Mouse (Mus musculus) kidney, postnatal 0 days (tissue): Measurements from ENCODE around the gene Ppp1r3f. TPM values are rescaled to one million over a fixed set of nuclear protein-coding genes. Genes with fewer than 3 reads are reported as not detected.

ENCODE experiments used
- ATAC-seq: fragments of 200-750 bp; cut with Nextera tagmentation; replicated peaks from 2 replicates; pipeline ENCODE4 v1.8.0; 2017; ENCODE audit warnings: low read depth, moderate number of reproducible peaks, moderate TSS enrichment, moderate library complexity; ENCODE audit not compliant: low FRiP score
- DNase-seq: peaks from one replicate; pipeline ENCODE4 v3.0.0-alpha.2; 2016; ENCODE audit warnings: low spot score
- H3K27ac ChIP-seq: fragments of 300-500 bp; sonication (generic); 2 replicates; pipeline ENCODE4 v1.5.1; 2014; ENCODE audit warnings: mild to moderate bottlenecking
- H3K27me3 ChIP-seq: fragments of 300-500 bp; sonication (generic); 2 replicates; pipeline ENCODE4 v1.6.1; 2014; ENCODE audit warnings: low read length, mixed read lengths; ENCODE audit not compliant: insufficient read depth
- H3K36me3 ChIP-seq: fragments of 300-500 bp; sonication (generic); 2 replicates; pipeline ENCODE4 v1.6.1; 2014; ENCODE audit warnings: low read length, mixed read lengths; ENCODE audit not compliant: insufficient read depth
- H3K4me1 ChIP-seq: fragments of 300-500 bp; sonication (generic); replicated peaks from 2 replicates; pipeline ENCODE4 v1.6.1; 2014; ENCODE audit warnings: antibody characterized with exemption, low read length, mixed read lengths; ENCODE audit not compliant: insufficient read depth
- H3K4me2 ChIP-seq: fragments of 300-500 bp; sonication (generic); 2 replicates; pipeline ENCODE4 v1.6.1; 2014; ENCODE audit warnings: mild to moderate bottlenecking, low read length, moderate library complexity, mixed read lengths
- H3K4me3 ChIP-seq: fragments of 300-500 bp; sonication (generic); replicated peaks from 2 replicates; pipeline ENCODE4 v1.5.1; 2014; ENCODE audit warnings: low read depth, low read length
- H3K9ac ChIP-seq: fragments of 300-500 bp; sonication (generic); 2 replicates; pipeline ENCODE4 v1.6.1; 2014; ENCODE audit warnings: low read depth, low read length
- H3K9me3 ChIP-seq: fragments of 300-500 bp; sonication (generic); replicated peaks from 2 replicates; pipeline ENCODE4 v1.6.1; 2016; ENCODE audit warnings: low read length, inconsistent platforms, mixed read lengths
- CTCF ChIP-seq: IDR thresholded peaks from 2 replicates; pipeline ENCODE4 v1.5.1; 2016; ENCODE audit warnings: antibody characterized with exemption, low read depth, mild to moderate bottlenecking, moderate library complexity
- WGBS: fragments of 180-500 bp; shearing (Covaris S2); extraction: QIAGEN DNeasy Blood & Tissue Kit; methylation state at CpG from one replicate; pipeline ENCODE4 v1.1.7; 2014; 5-methylcytosine and 5-hydroxymethylcytosine counted together
- polyA plus RNA-seq: library from polyadenylated mRNA; unstranded; fragments of >200 nt; fragmentation: Nextera tagmentation; extraction: Ambion mirVana; gene quantifications from 2 replicates; pipeline ENCODE4 v1.2.1, GENCODE M21; 2015

Ppp1r3f gene
- polyA plus RNA-seq, 1 experiment from 2014 or later: 1.4 TPM

DNA sequence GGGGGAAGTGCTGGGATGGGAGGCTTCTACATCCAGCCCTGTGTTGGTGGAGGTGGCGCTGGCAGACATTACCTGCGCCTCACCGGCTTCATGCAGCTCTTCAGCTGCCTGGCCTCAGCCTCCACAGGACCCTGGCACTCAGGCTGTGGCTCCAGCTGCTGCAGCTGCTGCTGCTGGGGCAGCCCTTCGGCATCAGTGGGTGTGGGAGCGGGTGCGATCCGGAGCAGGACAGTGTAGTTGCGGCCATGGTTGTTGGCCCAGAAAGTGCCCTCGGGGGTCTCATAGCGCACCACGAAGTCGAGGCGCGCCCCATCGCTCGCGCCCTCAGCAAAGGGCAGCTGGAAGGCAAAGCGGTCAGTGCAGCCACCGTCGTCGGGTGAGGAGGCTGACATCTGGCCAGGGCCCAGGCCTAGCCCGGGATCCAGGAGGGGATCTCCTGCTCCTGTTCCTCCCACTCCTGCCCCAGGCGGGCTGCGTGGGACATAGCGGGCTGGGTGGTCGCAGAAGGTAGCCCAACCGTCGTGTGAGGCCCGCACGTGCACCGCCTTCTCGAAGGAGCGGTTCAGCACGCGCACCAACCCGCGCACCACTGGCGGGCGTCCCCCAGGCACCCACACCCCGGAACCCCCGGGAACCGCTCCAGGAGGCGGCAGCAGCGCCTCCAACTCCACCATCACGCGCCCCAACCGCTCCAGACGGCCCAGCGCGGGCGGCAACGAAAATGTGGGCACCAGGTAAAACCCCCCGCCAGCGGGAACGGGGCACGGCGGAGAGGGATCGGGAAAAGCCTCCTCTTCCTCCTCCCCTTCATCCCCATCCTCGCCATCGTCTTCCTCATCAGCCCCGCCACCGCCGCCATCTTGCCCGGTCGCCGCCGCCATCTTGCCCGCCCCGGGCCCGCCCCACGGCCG is 652 bp downstream of the Ppp1r3f start, which contains the start of gene Foxp3:
Gene Foxp3, plus strand, starts transcription at position 469 of the 911 bp plus-strand sequence.
- Histone ChIP-seq H3K4me2 (peak within 1 kb of the TSS; percentile 68), H3K9ac (peak within 1 kb of the TSS; percentile 81), H3K27ac (peak within 1 kb of the TSS; percentile 85), H3K27me3 (no peaks in the 10 kb centered on the region), H3K9me3 (no peaks in the 10 kb centered on the region), H3K4me3 (peak within 1 kb of the TSS; percentile 54), H3K36me3 (no peaks in the 10 kb centered on the region), H3K4me1 (no peaks in the 10 kb centered on the region; the same call in 1 of the 2 replicates)
- peak; percentile 11 for DNase-seq
- ATAC-seq: peak; percentile 76
- TF ChIP-seq CTCF: no peak
- WGBS: 39% methylated on average over 62 of the region's 72 CpGs

DNA sequence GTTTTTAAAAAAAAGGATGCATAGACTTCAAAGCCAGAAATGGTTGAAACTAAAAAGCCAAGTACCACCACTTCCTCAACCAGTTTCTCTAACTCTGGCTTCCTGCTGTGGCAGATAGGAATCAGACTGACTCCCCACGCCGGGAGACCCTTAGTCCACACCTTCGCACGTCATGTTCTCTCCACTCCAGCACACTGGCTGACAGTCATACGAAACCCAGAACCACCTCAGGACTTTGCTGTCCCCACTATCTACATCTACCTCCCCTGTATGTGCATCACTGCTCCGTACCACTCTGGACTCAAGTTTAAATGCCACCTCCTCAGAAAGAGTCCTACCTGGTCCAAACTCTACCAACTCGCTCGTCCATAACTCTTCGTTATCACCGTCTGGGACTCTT is 1.6 kb downstream of the Ppp1r3f start:
- H3K36me3 ChIP-seq: no peaks in the 10 kb centered on the region
- no peaks in the 10 kb centered on the region for H3K27me3 ChIP-seq
- H3K4me2 ChIP-seq: no peak overlapping the region
- H3K9ac ChIP-seq: no peak overlapping the region
- H3K27ac ChIP-seq: no peak overlapping the region
- H3K4me3 ChIP-seq: no peak overlapping the region
- no peak for DNase-seq
- no peak for TF ChIP-seq CTCF
- ATAC-seq: no peak
- WGBS: 89% methylated on average over 10 of the region's 10 CpGs
- H3K9me3 ChIP-seq: no peaks in the 10 kb centered on the region
- no peaks in the 10 kb centered on the region; the same call in 1 of the 2 replicates for H3K4me1 ChIP-seq

DNA sequence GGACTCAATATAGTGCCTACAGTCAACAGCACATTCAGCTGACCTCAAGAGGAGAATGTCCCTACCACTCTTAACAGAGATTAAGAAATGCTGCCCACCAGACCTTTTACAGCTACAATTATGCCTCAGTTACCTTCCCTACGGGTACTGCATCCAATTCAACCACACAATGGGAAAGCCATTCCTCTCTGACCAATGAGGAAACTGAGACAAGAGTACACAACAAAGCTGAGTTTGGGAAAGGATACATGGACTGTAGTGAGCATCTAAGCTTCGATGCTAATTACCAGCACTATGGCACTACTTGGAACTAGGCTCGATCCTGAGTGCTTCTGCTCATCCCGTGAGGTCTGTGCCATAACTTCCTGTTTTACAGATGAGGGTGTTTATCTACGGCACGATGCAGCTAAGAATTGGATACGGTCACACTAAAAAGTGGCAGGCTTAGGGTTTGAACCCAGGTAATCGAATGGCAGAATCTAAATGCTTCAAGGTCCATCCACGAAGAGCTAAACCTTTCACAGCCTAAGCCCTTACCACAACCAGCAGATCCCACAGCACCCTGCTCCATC is 2.4 kb downstream of the Ppp1r3f start:
- ATAC-seq: no peak
- DNase-seq: no peak
- H3K4me2 ChIP-seq: no peak overlapping the region
- H3K4me1 ChIP-seq: no peaks in the 10 kb centered on the region; the same call in 1 of the 2 replicates
- TF ChIP-seq CTCF: no peak
- H3K36me3 ChIP-seq: no peaks in the 10 kb centered on the region
- H3K9ac ChIP-seq: no peak overlapping the region
- no peak overlapping the region for H3K27ac ChIP-seq
- no peaks in the 10 kb centered on the region for H3K9me3 ChIP-seq
- H3K27me3 ChIP-seq: no peaks in the 10 kb centered on the region
- 92% methylated on average over 9 of the region's 9 CpGs for WGBS
- H3K4me3 ChIP-seq: no peak overlapping the region

DNA sequence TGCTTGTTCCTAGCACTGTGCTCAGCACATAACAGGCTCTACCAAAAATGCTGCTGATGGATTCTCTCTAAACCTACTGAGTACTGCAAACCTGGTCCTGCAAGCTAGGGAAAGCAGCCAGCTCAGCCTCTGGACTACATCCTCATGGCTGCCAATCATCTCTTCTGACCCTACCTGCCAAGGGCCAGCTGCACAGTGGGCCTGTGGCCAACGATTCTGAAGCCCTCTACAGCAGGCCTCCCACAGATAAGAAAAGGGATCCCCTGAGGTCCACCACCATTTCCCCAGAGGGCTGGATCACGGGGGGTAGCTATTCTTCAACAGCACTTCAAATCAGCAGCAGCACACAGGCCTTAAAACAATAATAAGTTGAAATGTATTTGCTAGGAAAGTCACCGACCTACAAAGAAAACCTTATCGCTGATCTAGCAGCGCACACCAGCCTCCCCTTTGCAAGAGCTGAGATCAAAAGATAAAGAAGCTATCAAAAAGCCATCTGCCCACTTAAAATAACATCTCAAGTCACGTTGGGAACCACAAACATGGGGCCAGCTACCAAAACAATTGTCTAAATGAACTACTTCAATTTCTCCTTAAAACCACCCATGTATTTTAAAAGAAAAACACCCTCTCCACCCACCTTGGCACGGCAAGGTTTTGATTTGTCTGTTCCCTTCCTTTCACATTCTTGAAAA is 3.5 kb downstream of the Ppp1r3f start:
- no peaks in the 10 kb centered on the region for H3K36me3 ChIP-seq
- no peak overlapping the region for H3K27ac ChIP-seq
- no peaks in the 10 kb centered on the region for H3K9me3 ChIP-seq
- H3K27me3 ChIP-seq: no peaks in the 10 kb centered on the region
- no peak for ATAC-seq
- no peak for DNase-seq
- 47% methylated on average over 7 of the region's 7 CpGs for WGBS
- no peak overlapping the region for H3K4me2 ChIP-seq
- no peak overlapping the region for H3K9ac ChIP-seq
- no peak overlapping the region for H3K4me3 ChIP-seq
- no peaks in the 10 kb centered on the region; the same call in 1 of the 2 replicates for H3K4me1 ChIP-seq
- TF ChIP-seq CTCF: no peak

DNA sequence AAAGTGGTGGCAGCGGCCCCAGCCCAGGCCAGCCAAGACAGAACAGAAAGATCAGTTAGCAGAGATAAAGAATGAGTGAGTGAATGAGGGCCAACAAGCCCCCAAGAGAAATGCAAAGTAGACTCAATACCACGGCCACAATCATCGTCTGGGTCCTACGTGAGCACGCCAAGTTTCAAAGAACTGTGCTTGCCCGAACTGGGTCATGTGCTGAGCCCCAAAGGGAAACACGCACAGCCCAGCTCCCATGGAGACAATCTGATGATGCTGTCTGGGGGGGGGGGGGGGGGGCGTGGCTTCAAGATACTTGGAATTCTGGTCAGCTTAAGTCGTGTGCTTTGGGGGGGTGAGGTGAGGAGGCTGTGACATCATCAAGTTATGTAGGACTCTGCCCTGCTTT is 6.6 kb downstream of the Ppp1r3f start:
- Histone ChIP-seq H3K4me2 (no peak overlapping the region), H3K27me3 (no peaks in the 10 kb centered on the region), H3K36me3 (no peaks in the 10 kb centered on the region), H3K27ac (no peak overlapping the region), H3K4me1 (no peaks in the 10 kb centered on the region), H3K4me3 (no peak overlapping the region), H3K9me3 (no peaks in the 10 kb centered on the region), H3K9ac (no peak overlapping the region)
- TF ChIP-seq CTCF: no peak
- DNase-seq (no peak), ATAC-seq (no peak)
- WGBS: 78% methylated on average over 8 of the region's 9 CpGs

DNA sequence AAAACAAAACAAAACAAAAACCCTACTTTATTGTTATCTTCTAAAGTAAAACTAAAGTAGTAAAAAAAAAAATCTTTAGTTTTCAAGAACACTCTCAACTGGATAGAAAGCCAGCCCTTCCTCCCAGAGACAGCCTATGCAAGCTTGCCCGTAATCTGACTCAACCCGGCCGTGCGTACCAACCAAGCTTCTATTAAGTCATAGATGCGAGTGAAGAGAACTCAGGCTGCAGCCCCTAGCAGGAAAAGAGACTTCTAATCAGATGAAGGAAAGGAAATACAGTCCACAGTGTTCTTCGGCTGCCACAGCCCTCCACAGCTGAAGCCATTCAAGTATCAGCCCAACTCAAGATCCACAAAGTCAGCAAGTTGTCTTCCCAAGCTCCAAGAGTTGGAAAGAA is 7.7 kb downstream of the Ppp1r3f start:
- no peaks in the 10 kb centered on the region for H3K36me3 ChIP-seq
- no peak overlapping the region for H3K4me3 ChIP-seq
- no peak for ATAC-seq
- H3K4me1 ChIP-seq: no peaks in the 10 kb centered on the region
- no peak for TF ChIP-seq CTCF
- H3K27me3 ChIP-seq: no peaks in the 10 kb centered on the region
- no peak overlapping the region for H3K4me2 ChIP-seq
- H3K27ac ChIP-seq: no peak overlapping the region
- WGBS: 83% methylated on average over 6 of the region's 6 CpGs
- H3K9me3 ChIP-seq: no peaks in the 10 kb centered on the region
- DNase-seq: no peak
- H3K9ac ChIP-seq: no peak overlapping the region
